Mouse (Mus musculus): ENCODE data around the gene Nrm.
A peak's percentile ranks its signal among the peaks of the same experiment; 100 is the strongest.

The Nrm gene

DNA sequence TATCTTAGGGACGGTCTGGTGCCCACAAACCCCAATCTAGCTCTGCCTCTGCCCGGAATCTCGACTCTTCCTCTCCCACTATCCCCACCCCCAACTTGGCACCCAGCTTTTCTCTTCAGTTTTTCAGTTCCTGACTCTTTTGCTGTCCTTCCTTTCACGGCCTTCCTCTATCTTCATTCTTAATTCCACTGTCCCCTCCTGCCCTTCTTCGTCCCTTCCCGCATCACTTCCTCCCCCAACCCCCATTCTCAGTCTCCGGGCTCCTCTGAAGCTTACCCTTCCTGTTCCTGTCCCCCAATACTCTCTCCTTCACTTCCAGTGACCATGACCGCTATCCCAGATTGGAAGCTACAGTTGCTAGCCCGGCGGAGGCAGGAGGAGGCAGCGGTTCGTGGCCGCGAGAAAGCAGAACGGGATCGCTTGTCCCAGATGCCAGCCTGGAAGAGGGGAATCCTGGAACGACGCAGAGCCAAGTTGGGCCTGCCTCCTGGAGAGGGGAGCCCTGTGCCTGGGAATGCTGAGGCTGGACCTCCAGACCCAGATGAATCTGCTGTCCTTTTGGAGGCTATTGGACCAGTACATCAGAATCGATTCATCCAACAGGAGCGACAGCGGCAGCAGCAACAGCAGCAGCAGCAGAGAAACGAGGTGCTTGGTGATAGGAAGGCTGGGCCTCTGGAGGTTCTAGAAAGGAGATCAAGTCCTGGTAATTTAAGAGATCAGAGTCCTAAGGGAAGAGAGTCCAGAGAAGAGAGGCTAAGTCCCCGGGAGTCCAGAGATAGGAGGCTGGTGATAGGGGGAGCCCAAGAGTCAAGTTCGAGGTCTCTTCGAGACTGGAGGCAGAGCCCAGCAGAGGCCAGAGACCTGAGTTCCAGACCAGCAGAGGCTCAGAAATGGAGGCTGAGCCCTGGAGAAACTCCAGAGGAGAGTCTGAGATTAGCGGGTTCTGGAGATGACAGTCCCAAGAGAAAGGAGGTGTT lies 6.1 kb downstream of the Nrm start:
- DNase-seq (ENCODE audit: low spot score), result no peak

- no peak for DNase-seq (ENCODE audit: low spot score)
Observed at GRCm38 (mm10) chr17:35868165-35868820, 7.2 kb downstream of the Nrm start.

- DNase-seq (ENCODE audit: low spot score), result no peak
Observed at GRCm38 (mm10) chr17:35868961-35869345, 7.8 kb downstream of the Nrm start.

- no peak for DNase-seq (ENCODE audit: low spot score)
Observed at GRCm38 (mm10) chr17:35869346-35870067, 8.4 kb downstream of the Nrm start.

DNA sequence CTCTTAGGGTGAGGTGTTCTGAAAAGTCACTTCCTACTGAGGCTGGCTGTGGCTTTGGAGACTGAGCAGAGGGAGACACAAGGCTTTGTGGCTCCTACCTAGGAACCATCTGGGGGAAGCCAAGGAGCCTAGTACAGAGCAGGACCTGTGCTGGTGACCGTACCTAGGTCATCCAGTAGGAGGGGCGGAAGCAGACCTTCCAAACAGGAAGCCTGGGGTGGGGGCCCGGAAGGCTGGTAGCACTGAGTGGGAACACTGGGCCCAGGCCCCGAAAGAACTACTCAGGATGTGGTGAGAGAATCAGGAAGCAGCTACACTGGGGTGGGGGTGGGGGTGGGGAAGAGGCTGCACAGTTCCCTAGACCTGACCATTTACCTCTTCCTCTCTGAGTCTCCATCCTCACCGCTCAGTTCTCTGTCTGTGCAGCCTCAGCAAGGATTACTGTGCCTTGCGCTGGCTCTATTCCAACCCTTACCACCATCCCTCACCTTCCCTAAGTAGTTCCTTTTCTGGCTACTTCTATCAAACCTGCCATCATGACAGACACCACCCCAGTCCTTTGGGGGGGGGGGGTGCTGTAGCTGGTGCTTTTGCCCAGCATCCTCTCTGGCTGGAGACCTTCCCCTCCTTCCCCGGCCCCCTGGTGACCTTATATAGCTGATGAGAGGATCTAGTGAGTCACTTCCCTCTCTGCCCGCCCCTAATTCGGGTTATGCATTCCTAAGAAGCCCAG lies 9.2 kb downstream of the Nrm start:
- no peak for DNase-seq (ENCODE audit: low spot score)

GRCm38 (mm10) chr17:35870884-35871696 lies 10.0 kb downstream of the Nrm start:
- no peak for DNase-seq (ENCODE audit: low spot score)

GRCm38 (mm10) chr17:35873774-35874519 lies 12.8 kb downstream of the Nrm start:
- peak; percentile 91 for DNase-seq (ENCODE audit: low spot score)

GRCm38 (mm10) chr17:35874721-35875120 lies 13.6 kb downstream of the Nrm start:
- no peak for DNase-seq (ENCODE audit: low spot score)

GRCm38 (mm10) chr17:35879245-35880057 lies 18.3 kb downstream of the Nrm start, which contains the start of gene Dhx16:
TSS of gene Dhx16 (plus strand) at chr17:35879819.
- DNase-seq (ENCODE audit: low spot score), result peak; percentile 90

DNA sequence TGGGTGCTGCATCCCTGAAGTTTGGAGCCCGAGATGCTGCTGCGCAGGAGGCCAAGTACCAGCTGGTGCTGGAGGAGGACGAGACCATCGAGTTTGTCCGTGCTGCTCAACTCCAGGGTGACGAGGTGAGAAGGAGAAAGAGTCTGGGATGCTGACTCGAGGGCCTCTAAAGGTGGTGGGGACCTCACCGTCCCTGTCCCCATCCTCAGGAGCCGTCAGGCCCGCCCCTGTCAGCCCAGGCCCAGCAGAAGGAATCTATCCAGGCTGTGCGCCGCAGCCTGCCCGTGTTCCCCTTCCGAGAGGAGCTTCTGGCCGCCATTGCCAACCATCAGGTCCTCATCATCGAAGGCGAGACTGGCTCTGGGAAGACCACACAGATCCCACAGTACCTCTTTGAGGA lies 21.8 kb downstream of the Nrm start:
- DNase-seq (ENCODE audit: low spot score), result no peak

DNA sequence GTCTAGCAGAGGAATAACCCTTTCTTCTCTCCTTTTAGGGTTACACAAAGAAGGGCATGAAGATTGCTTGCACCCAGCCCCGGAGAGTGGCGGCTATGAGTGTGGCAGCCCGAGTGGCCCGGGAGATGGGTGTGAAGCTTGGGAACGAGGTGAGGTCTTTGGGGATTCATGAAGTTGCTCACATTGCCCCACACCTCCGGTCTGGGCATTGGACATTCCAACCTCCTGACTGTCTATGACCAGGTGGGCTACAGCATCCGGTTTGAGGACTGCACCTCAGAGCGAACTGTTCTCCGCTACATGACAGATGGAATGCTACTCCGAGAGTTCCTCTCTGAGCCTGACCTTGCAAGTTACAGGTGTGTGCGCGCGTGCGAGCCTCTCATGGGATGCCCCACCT lies 22.7 kb downstream of the Nrm start:
- DNase-seq (ENCODE audit: low spot score), result no peak

GRCm38 (mm10) chr17:35887725-35888124 lies 26.6 kb downstream of the Nrm start:
- no peak for DNase-seq (ENCODE audit: low spot score)

DNA sequence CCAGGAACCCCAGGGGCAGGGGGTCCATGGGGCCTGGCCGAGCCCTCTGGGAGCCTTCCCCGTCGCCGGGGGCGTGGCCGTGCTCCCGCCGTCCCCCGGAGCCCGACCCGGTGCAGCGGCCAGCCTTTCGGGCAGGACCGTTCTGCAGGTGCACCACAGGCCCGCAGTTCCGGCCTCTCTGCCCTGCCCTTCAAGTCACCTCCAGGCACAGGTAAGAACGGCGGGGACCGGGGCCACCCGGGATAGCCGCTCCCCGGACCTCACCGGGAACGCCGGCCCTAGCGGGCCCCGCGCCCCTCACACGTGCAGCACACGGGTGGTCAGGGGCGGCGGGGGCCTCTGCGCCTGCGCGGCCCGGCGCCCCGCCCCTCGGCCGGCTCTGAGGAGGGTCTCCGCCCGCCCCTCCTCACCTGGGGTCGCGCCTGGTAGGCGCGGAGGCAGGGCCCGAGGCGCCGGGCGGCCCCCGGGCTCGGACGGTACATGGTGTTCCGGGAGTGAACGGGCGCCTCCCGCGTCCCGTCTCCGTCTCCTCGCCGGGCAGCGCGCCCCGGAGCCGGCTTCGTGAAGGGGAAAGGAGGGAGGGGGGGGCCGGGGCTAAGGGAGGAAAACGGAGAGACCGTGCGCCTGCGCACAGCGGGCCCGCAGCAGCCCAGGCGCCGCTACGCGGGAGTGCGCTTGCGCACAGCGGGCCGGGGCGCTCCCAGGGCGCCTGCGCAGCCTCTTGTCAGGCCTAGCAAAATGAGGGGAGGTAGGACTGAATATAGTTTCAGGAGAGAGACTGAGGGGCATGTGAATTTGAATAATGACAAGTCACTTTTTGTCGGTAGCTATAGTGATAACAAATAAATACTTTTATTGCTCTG lies 35.9 kb downstream of the Nrm start, which contains the start of gene 2310061I04Rik:
2310061I04Rik (minus strand) TSS at position 651 of the 863 bp plus-strand sequence.
- DNase-seq (ENCODE audit: low spot score), result peak; percentile 89

- no peak for DNase-seq (ENCODE audit: low spot score)
Observed at GRCm38 (mm10) chr17:35897644-35898573, 36.8 kb downstream of the Nrm start.

- DNase-seq (ENCODE audit: low spot score), result no peak
Observed at GRCm38 (mm10) chr17:35900636-35901035, 39.5 kb downstream of the Nrm start.

GRCm38 (mm10) chr17:35903343-35903991 lies 42.3 kb downstream of the Nrm start:
- no peak for DNase-seq (ENCODE audit: low spot score)

DNA sequence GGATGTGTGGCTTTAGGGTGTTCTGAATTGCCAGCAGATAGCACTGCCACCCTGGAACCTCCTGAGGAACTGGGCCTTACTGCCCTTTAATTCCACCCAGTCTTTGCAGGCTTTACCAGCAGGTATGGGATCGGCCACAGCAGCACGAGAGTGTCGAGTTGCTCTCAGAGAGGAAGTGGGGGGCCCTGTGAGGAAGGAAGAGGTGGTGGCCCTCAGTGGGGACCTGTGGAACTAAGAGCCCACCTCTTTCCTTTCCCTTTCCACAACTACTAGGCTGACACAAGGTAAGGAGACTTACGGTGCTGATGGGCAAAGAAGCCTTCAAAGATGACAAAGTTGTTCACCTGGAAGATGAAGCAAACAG lies 42.9 kb downstream of the Nrm start:
- no peak for DNase-seq (ENCODE audit: low spot score)
